Mouse (Mus musculus) hindbrain, embryonic 12.5 days (tissue): Measurements from ENCODE around the gene Cs. TPM values are rescaled to one million over a fixed set of nuclear protein-coding genes. Genes with fewer than 3 reads are reported as not detected.

Experiments used
- ATAC-seq: fragments of 200-750 bp; cut with Nextera tagmentation; 2 replicates; pipeline ENCODE4 v1.8.0; 2017; ENCODE audit warnings: moderate TSS enrichment; ENCODE audit not compliant: low FRiP score
- H3K27ac ChIP-seq: fragments of 300-500 bp; sonication (generic); 2 replicates; pipeline ENCODE4 v1.5.1; 2016; ENCODE audit warnings: mild to moderate bottlenecking
- H3K27me3 ChIP-seq: fragments of 300-500 bp; sonication (generic); 2 replicates; pipeline ENCODE4 v1.6.1; 2016; ENCODE audit warnings: mild to moderate bottlenecking
- H3K36me3 ChIP-seq: fragments of 300-500 bp; sonication (generic); 2 replicates; pipeline ENCODE4 v1.6.1; 2016; ENCODE audit warnings: mild to moderate bottlenecking
- H3K4me1 ChIP-seq: fragments of 300-500 bp; sonication (generic); 2 replicates; pipeline ENCODE4 v1.6.1; 2016
- H3K4me2 ChIP-seq: fragments of 300-500 bp; sonication (generic); replicated peaks from 2 replicates; pipeline ENCODE4 v1.6.1; 2016; ENCODE audit warnings: mild to moderate bottlenecking
- H3K4me3 ChIP-seq: fragments of 300-500 bp; sonication (generic); 2 replicates; pipeline ENCODE4 v1.5.1; 2016; ENCODE audit warnings: mild to moderate bottlenecking
- H3K9ac ChIP-seq: fragments of 300-500 bp; sonication (generic); 2 replicates; pipeline ENCODE4 v1.6.1; 2016; ENCODE audit warnings: mild to moderate bottlenecking, moderate library complexity
- H3K9me3 ChIP-seq: fragments of 300-500 bp; sonication (generic); replicated peaks from 2 replicates; pipeline ENCODE4 v1.6.1; 2016; ENCODE audit warnings: mild to moderate bottlenecking
- WGBS: fragments of 180-500 bp; shearing (Covaris S2); methylation state at CpG from one replicate; pipeline ENCODE4 v1.1.7; 2016; 5-methylcytosine and 5-hydroxymethylcytosine counted together
- polyA plus RNA-seq: library from polyadenylated mRNA; unstranded; fragments of >200 nt; fragmentation: Nextera tagmentation; extraction: Ambion mirVana; gene quantifications from 2 replicates; pipeline ENCODE4 v1.2.1, GENCODE M21; 2016

Cs gene
- polyA plus RNA-seq, 1 experiment from 2014 or later = 207 TPM

DNA sequence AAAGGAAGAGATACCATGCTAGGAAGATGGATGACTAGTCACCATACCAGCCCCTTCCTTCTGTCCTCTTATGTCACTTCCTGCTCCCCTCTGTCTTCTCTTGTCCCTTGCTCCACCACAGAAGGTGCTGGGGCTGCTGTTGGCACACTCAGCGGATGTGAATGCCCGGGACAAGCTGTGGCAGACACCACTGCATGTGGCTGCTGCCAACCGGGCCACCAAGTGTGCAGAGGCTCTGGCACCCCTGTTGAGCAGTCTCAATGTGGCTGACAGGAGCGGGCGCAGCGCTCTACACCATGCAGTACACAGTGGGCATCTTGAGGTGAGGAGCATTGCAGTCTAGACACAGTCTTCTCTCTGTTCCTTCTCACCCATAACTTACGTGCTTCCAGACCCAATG, 41.7 kb downstream of the Cs start:
- Histone ChIP-seq H3K36me3 (peaks cover 55% of the 10 kb centered on the region), H3K27me3 (no peaks in the 10 kb centered on the region), H3K4me2 (no peak overlapping the region), H3K9ac (no peak overlapping the region), H3K4me3 (no peak overlapping the region), H3K4me1 (peaks cover 23% of the 10 kb centered on the region), H3K27ac (no peak overlapping the region), H3K9me3 (no peaks in the 10 kb centered on the region)
- 92% methylated on average over 7 of the region's 7 CpGs for WGBS
- ATAC-seq = no peak

DNA sequence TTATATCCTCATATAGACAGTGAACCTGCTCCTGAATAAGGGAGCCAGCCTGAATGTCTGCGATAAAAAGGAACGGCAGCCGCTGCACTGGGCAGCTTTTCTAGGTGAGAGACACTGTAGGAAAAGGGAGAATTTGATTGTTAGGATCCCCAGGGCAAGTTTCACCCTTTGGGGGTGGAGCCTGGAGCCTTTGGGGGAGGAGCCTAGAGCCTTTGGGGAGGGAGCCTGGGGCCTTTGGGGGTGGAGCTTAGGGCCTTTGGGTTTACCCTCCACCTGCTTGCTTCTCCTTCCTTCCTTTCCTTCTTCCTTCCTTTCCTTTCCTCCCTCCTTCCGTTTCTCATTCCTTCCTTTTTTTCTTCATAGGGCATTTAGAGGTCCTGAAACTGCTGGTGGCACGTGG, 43.0 kb downstream of the Cs start:
- Histone ChIP-seq H3K4me1 (peaks cover 23% of the 10 kb centered on the region), H3K36me3 (peaks cover 68% of the 10 kb centered on the region)
- ATAC-seq = no peak

DNA sequence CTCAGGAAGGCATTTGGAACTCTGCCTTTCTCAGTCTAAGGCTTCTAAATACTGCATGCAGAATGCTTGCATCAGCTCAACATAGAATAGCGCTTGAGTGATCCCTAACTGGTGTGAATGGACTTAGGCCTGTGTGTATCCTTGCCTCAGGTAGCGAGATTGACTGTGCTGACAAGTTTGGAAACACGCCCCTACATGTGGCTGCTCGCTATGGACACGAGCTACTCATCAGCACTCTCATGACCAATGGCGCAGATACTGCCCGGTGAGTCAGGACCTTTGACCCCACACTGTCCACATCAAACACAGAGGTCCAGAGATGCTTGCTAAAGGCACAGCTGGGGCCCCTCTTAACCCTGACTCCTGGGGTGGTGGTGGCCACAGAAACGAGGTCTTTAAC, 44.9 kb downstream of the Cs start:
- WGBS = 84% methylated on average over 8 of the region's 8 CpGs
- H3K4me2 ChIP-seq = no peak overlapping the region
- H3K9me3 ChIP-seq = no peaks in the 10 kb centered on the region
- H3K36me3 ChIP-seq = peaks cover 88% of the 10 kb centered on the region
- no peak overlapping the region for H3K27ac ChIP-seq
- no peak for ATAC-seq
- no peak overlapping the region for H3K4me3 ChIP-seq
- H3K4me1 ChIP-seq = peaks cover 16% of the 10 kb centered on the region
- no peaks in the 10 kb centered on the region for H3K27me3 ChIP-seq
- no peak overlapping the region for H3K9ac ChIP-seq

More for the DNA sequence above, 43.0 kb downstream of the Cs start:
- Histone ChIP-seq H3K27ac (no peak overlapping the region), H3K9ac (no peak overlapping the region), H3K4me2 (no peak overlapping the region), H3K27me3 (no peaks in the 10 kb centered on the region), H3K4me3 (no peak overlapping the region), H3K9me3 (no peaks in the 10 kb centered on the region)
- WGBS = 92% methylated on average over 5 of the region's 5 CpGs

DNA sequence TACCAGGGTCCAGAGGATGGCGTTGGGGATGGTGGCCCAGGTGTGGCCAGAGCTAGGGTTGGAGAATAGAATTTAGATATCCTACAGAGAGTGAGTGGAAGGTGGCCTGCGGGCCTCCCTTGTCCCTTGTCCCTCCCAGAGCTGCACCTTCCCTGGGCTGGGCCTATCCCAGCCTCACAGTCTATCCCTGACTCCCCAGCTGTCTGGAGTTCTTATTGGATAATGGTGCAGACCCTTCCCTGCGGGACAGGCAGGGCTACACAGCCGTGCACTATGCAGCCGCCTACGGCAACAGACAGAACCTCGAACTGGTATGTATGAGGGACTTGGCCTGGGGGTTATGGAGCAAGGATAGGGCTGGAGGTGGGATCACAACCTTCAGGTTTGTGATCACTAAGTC, 48.4 kb downstream of the Cs start:
- Histone ChIP-seq H3K36me3 (peaks cover 98% of the 10 kb centered on the region), H3K27me3 (no peaks in the 10 kb centered on the region), H3K9me3 (no peaks in the 10 kb centered on the region), H3K4me3 (no peak overlapping the region), H3K4me1 (no peaks in the 10 kb centered on the region), H3K9ac (no peak overlapping the region), H3K27ac (no peak overlapping the region), H3K4me2 (no peak overlapping the region)
- WGBS = 95% methylated on average over 7 of the region's 7 CpGs
- ATAC-seq = no peak

DNA sequence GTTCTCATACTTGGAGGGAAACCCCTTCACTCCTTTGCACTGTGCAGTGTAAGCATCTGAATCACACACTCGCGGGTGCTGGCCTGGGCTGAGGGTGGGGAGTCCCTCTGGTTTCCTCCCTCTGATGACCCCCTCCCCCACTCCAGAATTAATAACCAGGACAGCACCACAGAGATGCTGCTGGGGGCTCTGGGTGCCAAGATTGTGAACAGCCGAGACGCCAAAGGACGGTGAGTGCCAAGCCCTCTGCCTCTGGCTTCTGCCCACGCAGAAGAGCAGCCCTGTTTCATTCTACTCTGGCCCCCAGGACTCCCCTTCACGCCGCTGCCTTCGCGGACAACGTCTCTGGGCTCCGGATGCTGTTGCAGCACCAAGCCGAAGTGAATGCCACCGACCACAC, 51.4 kb downstream of the Cs start:
- Histone ChIP-seq H3K4me2 (no peak overlapping the region), H3K4me3 (no peak overlapping the region), H3K9ac (no peak overlapping the region), H3K27me3 (no peaks in the 10 kb centered on the region), H3K9me3 (no peaks in the 10 kb centered on the region), H3K4me1 (peaks cover 3% of the 10 kb centered on the region; the same call in 1 of the 2 replicates), H3K27ac (no peak overlapping the region), H3K36me3 (peaks cover 99% of the 10 kb centered on the region)
- 90% methylated on average over 14 of the region's 14 CpGs for WGBS
- no peak for ATAC-seq

DNA sequence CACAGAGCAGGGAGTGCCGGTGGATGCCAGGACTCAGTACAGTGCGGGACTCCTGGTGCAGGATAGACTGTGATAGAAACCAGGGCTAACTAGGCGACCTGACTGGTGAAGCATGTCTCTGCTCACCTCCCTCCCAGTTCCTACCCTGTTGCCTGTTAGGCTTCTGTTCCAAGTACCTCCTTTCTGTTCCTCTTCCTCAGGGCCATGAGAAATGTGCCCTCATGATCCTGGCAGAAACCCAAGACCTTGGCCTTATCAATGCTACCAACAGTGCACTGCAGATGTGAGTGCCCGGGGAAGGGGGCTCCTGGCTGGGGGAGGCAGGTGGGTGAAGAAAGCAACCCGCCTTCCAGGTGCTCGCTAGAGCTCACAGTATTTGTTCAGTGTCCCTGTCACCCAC, 52.0 kb downstream of the Cs start:
- ATAC-seq = no peak
- Histone ChIP-seq H3K27ac (no peak overlapping the region), H3K9ac (no peak overlapping the region), H3K4me3 (no peak overlapping the region), H3K36me3 (peaks cover 99% of the 10 kb centered on the region), H3K9me3 (no peaks in the 10 kb centered on the region), H3K27me3 (no peaks in the 10 kb centered on the region), H3K4me1 (peaks cover 3% of the 10 kb centered on the region; the same call in 1 of the 2 replicates), H3K4me2 (no peak overlapping the region)
- WGBS = 89% methylated on average over 6 of the region's 6 CpGs

- Histone ChIP-seq H3K9me3 (no peaks in the 10 kb centered on the region), H3K9ac (no peak overlapping the region), H3K27ac (no peak overlapping the region), H3K36me3 (peaks cover 99% of the 10 kb centered on the region), H3K4me3 (no peak overlapping the region), H3K4me1 (peaks cover 3% of the 10 kb centered on the region; the same call in 1 of the 2 replicates), H3K4me2 (no peak overlapping the region), H3K27me3 (no peaks in the 10 kb centered on the region)
- no peak for ATAC-seq
- 90% methylated on average over 12 of the region's 12 CpGs for WGBS
Measured at GRCm38 (mm10) chr10:128390366-128390765, 52.8 kb downstream of the Cs start.

DNA sequence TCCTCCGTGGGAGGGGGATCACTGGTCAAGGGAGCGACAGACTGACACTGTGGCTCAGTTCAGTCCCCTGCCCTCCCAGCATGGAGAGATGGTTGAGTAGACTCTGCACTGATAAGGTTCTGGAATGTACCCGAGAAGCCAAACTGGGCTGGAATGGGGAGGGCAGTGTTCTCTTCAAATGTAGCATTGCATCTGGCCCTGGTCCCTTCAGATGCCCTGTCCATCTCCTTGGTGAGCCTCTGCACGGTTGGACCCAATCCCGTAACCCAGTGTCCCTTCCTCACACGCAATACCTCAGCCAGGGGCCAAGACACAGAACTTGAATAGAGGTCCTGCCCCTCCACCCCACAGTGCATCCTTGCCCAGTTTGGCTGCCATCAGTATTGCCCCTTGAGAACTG, 54.3 kb downstream of the Cs start:
- Histone ChIP-seq H3K9ac (0 out of 2 replicates have a peak overlapping the region, but pooled peaks have one; percentile 10), H3K4me3 (no peak overlapping the region), H3K4me1 (peaks cover 3% of the 10 kb centered on the region; the same call in 1 of the 2 replicates), H3K9me3 (no peaks in the 10 kb centered on the region), H3K4me2 (no peak overlapping the region), H3K36me3 (peaks cover 98% of the 10 kb centered on the region), H3K27me3 (no peaks in the 10 kb centered on the region), H3K27ac (no peak overlapping the region)
- ATAC-seq = no peak
- 85% methylated on average over 6 of the region's 6 CpGs for WGBS

DNA sequence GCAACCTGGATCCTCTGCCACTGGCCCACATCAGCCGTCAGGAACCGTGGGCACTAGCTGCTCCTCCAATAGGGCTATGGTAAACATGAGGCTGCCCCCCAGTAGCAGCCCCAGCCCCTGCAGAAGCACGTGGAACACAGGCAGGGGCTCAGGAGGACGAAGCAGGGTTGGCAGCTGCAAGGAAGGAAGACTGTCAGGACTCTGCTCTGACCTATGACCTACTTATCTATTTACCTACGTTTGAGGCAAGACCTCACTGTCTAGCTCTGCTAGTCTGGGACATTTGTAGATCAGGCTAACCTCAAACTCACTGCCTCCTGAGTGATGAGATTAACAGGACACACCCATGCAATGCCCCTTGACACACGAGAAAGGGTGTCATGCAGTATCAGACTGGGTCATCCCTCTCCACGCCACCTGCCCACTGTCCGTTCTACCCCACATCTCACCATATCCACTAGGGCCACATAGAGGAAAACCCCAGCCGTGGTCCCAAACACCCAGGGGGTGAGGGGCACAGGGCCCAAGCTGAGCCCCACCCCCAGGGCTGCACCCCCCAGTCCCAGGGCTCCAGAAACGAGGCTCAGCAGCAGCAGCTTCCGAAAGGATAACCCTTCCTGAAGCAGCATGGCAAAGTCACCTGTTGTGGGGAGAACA, 58.6 kb downstream of the Cs start:
- no peaks in the 10 kb centered on the region for H3K27me3 ChIP-seq
- H3K27ac ChIP-seq = no peak overlapping the region
- ATAC-seq = no peak
- H3K4me2 ChIP-seq = no peak overlapping the region
- H3K9ac ChIP-seq = no peak overlapping the region
- no peaks in the 10 kb centered on the region for H3K9me3 ChIP-seq
- peaks cover 60% of the 10 kb centered on the region for H3K36me3 ChIP-seq
- 74% methylated on average over 11 of the region's 11 CpGs for WGBS
- H3K4me1 ChIP-seq = peaks cover 20% of the 10 kb centered on the region
- no peak overlapping the region for H3K4me3 ChIP-seq

DNA sequence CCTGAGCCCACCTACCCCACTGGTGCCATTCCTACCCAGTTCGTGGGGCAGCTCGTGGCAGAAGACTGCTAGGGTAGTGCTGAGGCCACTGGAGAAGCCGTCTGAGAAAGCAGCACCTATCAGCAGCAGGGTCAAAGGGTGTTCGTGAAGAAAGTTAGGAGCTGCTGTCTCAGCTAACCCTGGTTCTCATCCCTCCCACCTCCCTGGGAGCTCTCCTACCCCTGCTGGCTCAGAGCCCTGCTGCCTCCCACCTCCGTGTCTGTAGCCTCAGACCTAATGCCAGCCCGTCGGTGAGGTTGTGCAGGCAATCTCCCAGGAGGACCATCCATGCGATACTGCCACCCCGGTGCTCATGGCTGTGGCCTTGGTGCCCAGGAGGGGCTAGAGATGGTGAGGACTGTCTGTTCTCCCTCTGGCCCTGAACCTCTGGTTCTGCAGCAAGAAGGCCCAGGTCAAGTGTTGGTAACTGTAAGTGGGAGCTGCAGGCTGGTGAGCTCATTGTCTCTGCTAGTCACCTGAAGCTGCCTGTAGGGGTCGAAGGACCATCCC, 59.3 kb downstream of the Cs start:
- no peaks in the 10 kb centered on the region for H3K9me3 ChIP-seq
- H3K4me1 ChIP-seq = peaks cover 20% of the 10 kb centered on the region
- no peak for ATAC-seq
- WGBS = 70% methylated on average over 10 of the region's 10 CpGs
- no peak overlapping the region for H3K4me2 ChIP-seq
- no peak overlapping the region for H3K4me3 ChIP-seq
- no peak overlapping the region for H3K9ac ChIP-seq
- H3K27ac ChIP-seq = 0 out of 2 replicates have a peak overlapping the region, but pooled peaks have one; percentile 25
- no peaks in the 10 kb centered on the region for H3K27me3 ChIP-seq
- H3K36me3 ChIP-seq = peaks cover 54% of the 10 kb centered on the region

DNA sequence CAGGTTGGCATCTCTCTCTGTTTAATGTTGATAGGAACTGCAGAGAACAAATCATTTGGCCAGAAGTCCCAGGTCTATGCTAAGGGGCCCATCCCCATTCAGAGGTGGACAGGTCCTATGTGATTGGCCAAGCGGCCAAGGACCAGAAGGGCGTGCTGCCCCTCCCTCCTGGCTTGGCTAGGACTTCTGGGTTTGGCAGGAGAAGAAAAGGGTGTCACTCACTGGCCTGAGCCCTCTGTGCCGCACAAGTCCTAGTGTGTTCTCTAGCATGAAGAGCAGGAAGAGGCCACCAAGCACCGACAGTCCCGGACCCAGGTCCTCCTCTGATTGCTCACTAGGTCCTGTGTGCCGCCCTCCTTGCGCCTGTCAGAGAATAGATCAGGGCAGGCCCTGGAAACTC, 59.9 kb downstream of the Cs start:
- H3K4me2 ChIP-seq = no peak overlapping the region
- H3K4me3 ChIP-seq = no peak overlapping the region
- H3K27me3 ChIP-seq = no peaks in the 10 kb centered on the region
- whole genome bisulfite sequencing = 63% methylated on average over 7 of the region's 7 CpGs
- H3K27ac ChIP-seq = peak overlapping the region; percentile 25; the same call in 1 of the 2 replicates
- no peak for ATAC-seq
- peaks cover 20% of the 10 kb centered on the region for H3K4me1 ChIP-seq
- peaks cover 47% of the 10 kb centered on the region for H3K36me3 ChIP-seq
- 0 out of 2 replicates have a peak overlapping the region, but pooled peaks have one; percentile 13 for H3K9ac ChIP-seq
- no peaks in the 10 kb centered on the region for H3K9me3 ChIP-seq

GRCm38 (mm10) chr10:128400338-128400737, 62.8 kb downstream of the Cs start:
- H3K4me3 ChIP-seq = no peak overlapping the region
- 0 out of 2 replicates have a peak overlapping the region, but pooled peaks have one; percentile 8 for H3K9ac ChIP-seq
- peaks cover 21% of the 10 kb centered on the region for H3K36me3 ChIP-seq
- no peak overlapping the region for H3K27ac ChIP-seq
- 33% methylated on average over 5 of the region's 5 CpGs for WGBS
- H3K9me3 ChIP-seq = no peaks in the 10 kb centered on the region
- peaks cover 16% of the 10 kb centered on the region; the same call in 1 of the 2 replicates for H3K4me1 ChIP-seq
- no peaks in the 10 kb centered on the region for H3K27me3 ChIP-seq
- no peak for ATAC-seq
- H3K4me2 ChIP-seq = no peak overlapping the region

DNA sequence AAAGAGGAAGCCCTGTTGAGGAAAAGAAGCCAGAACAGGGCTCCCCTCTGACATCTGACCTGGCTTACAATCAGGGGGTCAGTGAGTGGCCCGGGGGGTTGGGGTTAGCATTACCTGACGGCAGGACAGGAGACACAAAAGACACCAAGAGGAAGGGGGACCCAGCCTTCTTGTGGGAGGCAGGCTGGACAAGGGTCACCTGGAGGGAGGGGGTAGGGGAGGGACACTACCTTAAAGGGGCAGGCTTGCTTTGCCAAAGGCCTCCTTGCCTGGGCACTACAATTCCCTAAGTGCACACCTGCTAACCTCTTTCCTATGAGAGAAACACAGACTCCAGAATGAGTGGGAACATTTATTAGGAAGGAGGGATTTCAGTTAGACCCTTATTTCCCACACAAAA, 63.5 kb downstream of the Cs start, which contains the start of gene Slc39a5:
Gene Slc39a5, minus strand, starts transcription at position 174 of the 400 bp plus-strand sequence.
- 0 out of 2 replicates have a peak within 1 kb of the TSS, but pooled peaks have one; percentile 8 for H3K9ac ChIP-seq
- no peak within 1 kb of the TSS for H3K4me3 ChIP-seq
- peaks cover 16% of the 10 kb centered on the region; the same call in 1 of the 2 replicates for H3K4me1 ChIP-seq
- peaks cover 21% of the 10 kb centered on the region for H3K36me3 ChIP-seq
- WGBS = 15% methylated on average over 2 of the region's 2 CpGs
- H3K4me2 ChIP-seq = no peak within 1 kb of the TSS
- no peak within 1 kb of the TSS for H3K27ac ChIP-seq
- ATAC-seq = no peak
- H3K27me3 ChIP-seq = no peaks in the 10 kb centered on the region
- no peaks in the 10 kb centered on the region for H3K9me3 ChIP-seq
